Mouse (Mus musculus): ENCODE data around the gene Vps35l.

Gene Vps35l

GRCm38 (mm10) chr7:118733225-118733624, 6.8 kb upstream of the Vps35l start:
- DNase-seq (ENCODE audit: low read depth, low spot score) = no peak

GRCm38 (mm10) chr7:118738730-118739129, 1.3 kb upstream of the Vps35l start:
- no peak for DNase-seq (ENCODE audit: low read depth, low spot score)

- DNase-seq (ENCODE audit: low read depth, low spot score) = peak; percentile 95
These were observed 709 bp downstream of the Vps35l start for GRCm38 (mm10) chr7:118740532-118741338.

GRCm38 (mm10) chr7:118742278-118742677, 2.3 kb downstream of the Vps35l start:
- DNase-seq (ENCODE audit: low read depth, low spot score) = no peak

GRCm38 (mm10) chr7:118744766-118745165, 4.7 kb downstream of the Vps35l start:
- DNase-seq (ENCODE audit: low read depth, low spot score) = no peak

- no peak for DNase-seq (ENCODE audit: low read depth, low spot score)
These were observed 8.1 kb downstream of the Vps35l start for GRCm38 (mm10) chr7:118747891-118748672.

GRCm38 (mm10) chr7:118749706-118750105, 9.7 kb downstream of the Vps35l start:
- no peak for DNase-seq (ENCODE audit: low read depth, low spot score)

- DNase-seq (ENCODE audit: low read depth, low spot score) = no peak
These were observed 11.6 kb downstream of the Vps35l start for GRCm38 (mm10) chr7:118751625-118752024.

GRCm38 (mm10) chr7:118755756-118756155, 15.7 kb downstream of the Vps35l start:
- no peak for DNase-seq (ENCODE audit: low read depth, low spot score)

- DNase-seq (ENCODE audit: low read depth, low spot score) = no peak
These were observed 16.7 kb downstream of the Vps35l start for GRCm38 (mm10) chr7:118756490-118757265.

- no peak for DNase-seq (ENCODE audit: low read depth, low spot score)
These were observed 18.3 kb downstream of the Vps35l start for GRCm38 (mm10) chr7:118758369-118758768.

GRCm38 (mm10) chr7:118759372-118759771, 19.3 kb downstream of the Vps35l start:
- DNase-seq (ENCODE audit: low read depth, low spot score) = no peak

- DNase-seq (ENCODE audit: low read depth, low spot score) = no peak
These were observed 23.9 kb downstream of the Vps35l start for GRCm38 (mm10) chr7:118763939-118764338.

GRCm38 (mm10) chr7:118764725-118765124, 24.7 kb downstream of the Vps35l start:
- no peak for DNase-seq (ENCODE audit: low read depth, low spot score)

- no peak for DNase-seq (ENCODE audit: low read depth, low spot score)
These were observed 25.6 kb downstream of the Vps35l start for GRCm38 (mm10) chr7:118765604-118766003.

GRCm38 (mm10) chr7:118766119-118766833, 26.2 kb downstream of the Vps35l start:
- DNase-seq (ENCODE audit: low read depth, low spot score) = peak; percentile 49

- no peak for DNase-seq (ENCODE audit: low read depth, low spot score)
These were observed 26.8 kb downstream of the Vps35l start for GRCm38 (mm10) chr7:118766834-118767224.

- no peak for DNase-seq (ENCODE audit: low read depth, low spot score)
These were observed 29.2 kb downstream of the Vps35l start for GRCm38 (mm10) chr7:118769208-118769607.

GRCm38 (mm10) chr7:118769655-118770054, 29.6 kb downstream of the Vps35l start:
- DNase-seq (ENCODE audit: low read depth, low spot score) = no peak

GRCm38 (mm10) chr7:118773027-118773426, 33.0 kb downstream of the Vps35l start:
- no peak for DNase-seq (ENCODE audit: low read depth, low spot score)

GRCm38 (mm10) chr7:118775991-118776390, 36.0 kb downstream of the Vps35l start:
- DNase-seq (ENCODE audit: low read depth, low spot score) = no peak

Measured in embryo, embryonic 11.5 days (tissue).